Mouse (Mus musculus) natural killer cell, adult 2 months (primary cell): ENCODE results near the gene Gm14326.
"Not testable (repeated sequence)": the region's sequence is repeated elsewhere in the genome, so short reads cannot be mapped to it uniquely, and the experiment has no call there.

Experiments
- DNase-seq, 2 experiments: peaks; one replicate each; pipeline ENCODE4 v3.0.0; 2022; ENCODE audit warnings: low spot score in 2 of 2

Gm14326 gene

GRCm38 (mm10) chr2:177957145-177957544, at the start of gene Gm14326:
Gene Gm14326 (minus strand): TSS chr2:177957297.
- DNase-seq, result peak; percentile 65 to 67

- not testable (repeated sequence) for DNase-seq
Observed at GRCm38 (mm10) chr2:177974814-177975213, 17.7 kb upstream of the Gm14326 start.

- DNase-seq, result not testable (repeated sequence)
Observed at GRCm38 (mm10) chr2:177956734-177957133, 363 bp downstream of the Gm14326 start.

DNA sequence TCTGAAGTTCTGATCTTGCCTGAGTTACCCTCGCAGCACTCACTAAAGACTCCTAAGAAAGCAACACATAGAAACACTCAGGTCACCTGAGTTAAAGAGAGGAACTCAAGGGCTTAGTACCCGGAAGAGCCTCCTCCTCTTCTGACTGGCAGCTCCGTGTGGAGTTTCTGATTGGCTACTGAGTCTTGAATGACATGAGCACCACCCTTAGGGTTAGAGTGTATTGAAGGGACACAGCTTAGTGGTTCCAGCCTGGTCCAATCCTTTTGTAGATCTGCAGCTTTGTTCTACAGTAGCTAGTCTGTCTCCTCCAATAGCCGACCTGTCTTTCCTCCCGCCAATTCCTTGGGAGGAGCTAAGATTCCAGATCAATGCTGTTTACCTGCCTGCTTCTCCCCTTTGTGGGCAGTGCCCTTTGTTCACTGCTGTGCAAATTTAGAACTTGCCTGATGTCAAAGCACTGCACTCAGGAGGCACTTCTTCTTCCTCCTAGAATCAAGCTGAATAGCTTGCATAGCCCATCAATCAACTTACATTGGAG, 31.5 kb downstream of the Gm14326 start, which contains the start of gene Zfp972:
Zfp972 (minus strand) TSS at position 51 of the 541 bp plus-strand sequence.
- not testable (repeated sequence) for DNase-seq

- DNase-seq, result not testable (repeated sequence)
Observed at GRCm38 (mm10) chr2:177903276-177903675, 53.8 kb downstream of the Gm14326 start.

DNA sequence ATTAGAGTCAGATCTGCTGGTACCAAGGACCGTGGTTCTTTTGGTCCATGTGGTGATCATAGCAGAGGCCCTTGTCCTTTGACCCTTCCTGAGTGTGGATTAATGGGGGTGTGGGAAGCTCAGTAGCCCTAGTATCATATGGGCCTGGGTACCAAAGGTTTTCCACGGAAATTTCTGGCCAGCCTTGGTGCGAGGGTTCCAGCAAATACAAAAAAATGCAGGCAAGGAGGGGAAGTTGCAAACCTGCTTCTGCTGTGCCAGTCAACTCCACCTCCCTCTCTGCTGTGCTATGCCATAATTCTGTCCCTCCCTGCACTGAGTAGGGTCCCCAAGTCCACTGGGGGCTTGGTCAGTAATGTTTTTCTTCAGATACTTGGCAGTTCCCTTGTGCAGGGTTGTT, 58.9 kb downstream of the Gm14326 start:
- not testable (repeated sequence) for DNase-seq

- DNase-seq, result not testable (repeated sequence)
Observed at GRCm38 (mm10) chr2:177897046-177897578, 60.0 kb downstream of the Gm14326 start, which contains the start of gene Gm14327. Gene Gm14327 (plus strand): TSS chr2:177897096.

- DNase-seq, result not testable (repeated sequence)
Observed at GRCm38 (mm10) chr2:177887743-177888142, 69.4 kb downstream of the Gm14326 start.
